Mouse (Mus musculus) neural tube, embryonic 15.5 days (tissue): ENCODE results near the gene Gm7168. TPM values are rescaled to one million over a fixed set of nuclear protein-coding genes. Genes with fewer than 3 reads are reported as not detected.

Experiments used
- polyA plus RNA-seq: library from polyadenylated mRNA; unstranded; fragments of >200 nt; fragmentation: Nextera tagmentation; extraction: Ambion mirVana; gene quantifications from 2 replicates; pipeline ENCODE4 v1.2.1, GENCODE M21; 2015

Gm7168 gene
- polyA plus RNA-seq, 1 experiment from 2014 or later, result not detected

Other genes with a start within 250 kb of the Gm7168 start
- 90.4 and 124 TPM in 2 replicates for gene Afdn, start 187.8 kb upstream of the Gm7168 start, polyA plus RNA-seq
- 15.4 and 20.3 TPM in 2 replicates for gene Tcte2, start 186.5 kb upstream of the Gm7168 start, polyA plus RNA-seq
- gene Gm7356, start 55.3 kb downstream of the Gm7168 start, polyA plus RNA-seq, result not detected in 2 replicates
- not detected in 2 replicates for gene Gm7358, start 111.2 kb downstream of the Gm7168 start, polyA plus RNA-seq